Mouse (Mus musculus): ENCODE results near the gene Elk3. TPM values are rescaled to one million over a fixed set of nuclear protein-coding genes. Genes with fewer than 3 reads are reported as not detected.

Gene Elk3
- total and polyA plus RNA-seq, 2 experiments: 3.4 to 8.0 TPM

DNA sequence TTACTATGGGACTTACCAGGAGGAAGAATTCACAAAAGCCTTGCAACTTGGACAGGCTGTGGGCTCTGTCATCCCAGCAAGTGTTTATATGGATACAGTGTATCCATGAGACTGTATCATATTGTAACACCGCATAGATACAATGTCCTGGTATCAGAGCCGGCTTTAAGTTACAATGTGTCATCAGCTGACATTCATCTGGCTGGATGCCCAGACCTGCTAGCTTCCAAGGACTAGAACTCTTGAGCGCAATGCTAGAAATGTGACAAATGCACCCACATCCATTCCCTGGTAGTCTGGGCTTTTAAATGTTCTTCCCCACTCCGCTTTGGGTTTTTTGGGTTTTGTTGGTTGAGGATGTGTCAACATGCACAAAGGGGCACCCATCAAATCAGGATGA lies 22.6 kb downstream of the Elk3 start:
- Histone ChIP-seq H3K36me3 (ENCODE audit: control insufficient read depth, insufficient read depth, low read length) (no peaks in the 10 kb centered on the region), H3K4me1 (ENCODE audit: control insufficient read depth, insufficient read depth, low read length) (peaks cover 5% of the 10 kb centered on the region), H3K79me2 (ENCODE audit: control insufficient read depth, insufficient read depth, low read length) (no peaks in the 10 kb centered on the region; the same call in 1 of the 2 replicates), H3K4me3 (ENCODE audit: insufficient read depth, low read depth, low read length) (no peak overlapping the region), H3K27ac (replicated peaks; ENCODE audit: insufficient read depth, low read depth, low read length) (no peak overlapping the region), H3K27me3 (ENCODE audit: control insufficient read depth, insufficient read depth, low read length) (no peaks in the 10 kb centered on the region), H3K9ac (ENCODE audit: low read depth, low read length) (no peak overlapping the region)
- 37% methylated on average over 4 of the region's 4 CpGs for WGBS
- DNase-seq (ENCODE audit: extremely low read depth, low read depth, low spot score): no peak
- TF ChIP-seq POLR2A (IDR thresholded peaks at IDR 0.05; ENCODE audit: extremely low read depth, insufficient read depth, low read length) (no peak), CTCF (IDR thresholded peaks at IDR 0.05; ENCODE audit: low read depth, low read length) (no peak)

DNA sequence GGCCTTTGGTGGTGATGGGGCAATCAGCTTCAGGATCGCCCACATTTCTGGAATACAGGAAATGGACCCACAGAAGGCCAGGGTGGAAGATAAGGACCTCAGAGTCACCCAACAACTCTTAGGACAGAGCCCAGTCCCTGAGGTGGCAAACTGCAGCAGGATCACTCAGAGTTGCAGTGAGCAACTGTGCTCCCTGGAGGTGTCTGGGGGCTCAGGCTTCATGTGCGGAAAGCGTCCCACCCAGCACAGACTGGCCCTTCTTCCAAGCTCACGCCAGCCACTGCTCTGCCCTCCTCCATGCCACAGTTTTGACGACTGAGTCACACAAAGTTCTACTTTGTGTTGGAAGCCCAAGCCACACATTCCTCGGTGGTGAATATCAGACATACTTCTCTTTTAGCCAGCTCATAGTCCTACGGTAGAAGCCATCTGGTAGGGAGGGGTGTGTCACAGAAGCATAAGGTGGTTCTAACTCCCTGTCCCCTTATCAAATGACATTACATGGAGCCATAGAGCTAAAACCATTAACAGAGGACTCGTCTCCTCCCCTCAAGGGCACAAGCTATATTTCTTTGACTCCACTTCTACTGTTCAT lies 23.3 kb downstream of the Elk3 start:
- Histone ChIP-seq H3K79me2 (ENCODE audit: control insufficient read depth, insufficient read depth, low read length) (no peaks in the 10 kb centered on the region; the same call in 1 of the 2 replicates), H3K4me3 (ENCODE audit: insufficient read depth, low read depth, low read length) (no peak overlapping the region), H3K4me1 (ENCODE audit: control insufficient read depth, insufficient read depth, low read length) (peaks cover 5% of the 10 kb centered on the region), H3K27ac (replicated peaks; ENCODE audit: insufficient read depth, low read depth, low read length) (no peak overlapping the region), H3K9ac (ENCODE audit: low read depth, low read length) (no peak overlapping the region), H3K36me3 (ENCODE audit: control insufficient read depth, insufficient read depth, low read length) (no peaks in the 10 kb centered on the region), H3K27me3 (ENCODE audit: control insufficient read depth, insufficient read depth, low read length) (no peaks in the 10 kb centered on the region)
- no peak for TF ChIP-seq POLR2A (IDR thresholded peaks at IDR 0.05; ENCODE audit: extremely low read depth, insufficient read depth, low read length)
- TF ChIP-seq CTCF (IDR thresholded peaks at IDR 0.05; ENCODE audit: low read depth, low read length): no peak
- WGBS: 82% methylated on average over 8 of the region's 8 CpGs
- no peak for DNase-seq (ENCODE audit: extremely low read depth, low read depth, low spot score)

DNA sequence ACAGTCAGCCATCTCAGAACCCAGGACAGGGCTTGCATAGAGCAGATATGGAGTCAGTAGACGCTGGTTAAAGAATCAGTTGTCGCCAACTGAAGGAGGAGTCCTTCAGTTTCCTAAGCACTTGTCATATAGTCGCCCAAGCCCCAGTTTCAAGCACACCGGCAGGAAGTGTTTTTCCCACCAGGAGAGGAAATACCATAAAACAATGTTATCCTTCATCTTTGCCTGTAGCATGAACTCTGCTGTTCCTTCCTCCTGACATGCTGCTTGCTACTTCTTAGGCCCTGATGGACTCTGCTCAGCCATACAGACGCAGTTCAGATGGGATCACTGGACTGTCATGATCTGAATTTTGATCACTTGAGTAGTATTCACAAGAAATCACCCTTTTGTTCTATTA lies 25.4 kb downstream of the Elk3 start:
- Histone ChIP-seq H3K4me1 (ENCODE audit: control insufficient read depth, insufficient read depth, low read length) (peaks cover 3% of the 10 kb centered on the region; the same call in 1 of the 2 replicates), H3K4me3 (ENCODE audit: insufficient read depth, low read depth, low read length) (no peak overlapping the region), H3K79me2 (ENCODE audit: control insufficient read depth, insufficient read depth, low read length) (no peaks in the 10 kb centered on the region; the same call in 1 of the 2 replicates), H3K9ac (ENCODE audit: low read depth, low read length) (no peak overlapping the region), H3K36me3 (ENCODE audit: control insufficient read depth, insufficient read depth, low read length) (no peaks in the 10 kb centered on the region), H3K27me3 (ENCODE audit: control insufficient read depth, insufficient read depth, low read length) (no peaks in the 10 kb centered on the region), H3K27ac (replicated peaks; ENCODE audit: insufficient read depth, low read depth, low read length) (peak overlapping the region; percentile 10; the same call in 1 of the 2 replicates)
- no peak for DNase-seq (ENCODE audit: extremely low read depth, low read depth, low spot score)
- WGBS: 80% methylated on average over 5 of the region's 5 CpGs
- no peak for TF ChIP-seq POLR2A (IDR thresholded peaks at IDR 0.05; ENCODE audit: extremely low read depth, insufficient read depth, low read length)
- no peak for TF ChIP-seq CTCF (IDR thresholded peaks at IDR 0.05; ENCODE audit: low read depth, low read length)

DNA sequence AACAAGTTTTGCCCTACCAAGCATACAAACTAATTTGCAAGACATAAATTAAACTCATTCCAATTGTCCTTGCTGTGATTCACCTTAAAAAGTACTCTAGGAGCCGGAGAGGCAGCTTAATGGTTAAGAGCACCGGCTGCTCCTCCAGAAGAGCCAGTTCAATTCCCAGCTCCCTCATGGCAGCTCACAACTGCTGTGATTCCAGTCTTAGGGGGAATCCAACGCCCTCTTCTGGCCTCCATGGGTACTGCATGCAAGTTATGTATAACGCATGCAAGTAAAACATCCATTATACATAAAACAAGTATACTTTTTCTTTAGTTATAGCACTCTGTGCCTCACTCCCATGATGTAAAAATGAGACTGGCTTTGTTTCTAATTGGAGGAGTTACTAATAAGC lies 27.7 kb downstream of the Elk3 start:
- WGBS: 74% methylated on average over 4 of the region's 4 CpGs
- H3K36me3 ChIP-seq (ENCODE audit: control insufficient read depth, insufficient read depth, low read length): no peaks in the 10 kb centered on the region
- H3K27me3 ChIP-seq (ENCODE audit: control insufficient read depth, insufficient read depth, low read length): no peaks in the 10 kb centered on the region
- no peak overlapping the region for H3K4me3 ChIP-seq (ENCODE audit: insufficient read depth, low read depth, low read length)
- DNase-seq (ENCODE audit: extremely low read depth, low read depth, low spot score): no peak
- no peak overlapping the region for H3K9ac ChIP-seq (ENCODE audit: low read depth, low read length)
- no peak overlapping the region for H3K27ac ChIP-seq (replicated peaks; ENCODE audit: insufficient read depth, low read depth, low read length)
- no peaks in the 10 kb centered on the region for H3K79me2 ChIP-seq (ENCODE audit: control insufficient read depth, insufficient read depth, low read length)
- TF ChIP-seq CTCF (IDR thresholded peaks at IDR 0.05; ENCODE audit: low read depth, low read length) (no peak), POLR2A (IDR thresholded peaks at IDR 0.05; ENCODE audit: extremely low read depth, insufficient read depth, low read length) (no peak)
- H3K4me1 ChIP-seq (ENCODE audit: control insufficient read depth, insufficient read depth, low read length): peaks cover 3% of the 10 kb centered on the region; the same call in 1 of the 2 replicates

DNA sequence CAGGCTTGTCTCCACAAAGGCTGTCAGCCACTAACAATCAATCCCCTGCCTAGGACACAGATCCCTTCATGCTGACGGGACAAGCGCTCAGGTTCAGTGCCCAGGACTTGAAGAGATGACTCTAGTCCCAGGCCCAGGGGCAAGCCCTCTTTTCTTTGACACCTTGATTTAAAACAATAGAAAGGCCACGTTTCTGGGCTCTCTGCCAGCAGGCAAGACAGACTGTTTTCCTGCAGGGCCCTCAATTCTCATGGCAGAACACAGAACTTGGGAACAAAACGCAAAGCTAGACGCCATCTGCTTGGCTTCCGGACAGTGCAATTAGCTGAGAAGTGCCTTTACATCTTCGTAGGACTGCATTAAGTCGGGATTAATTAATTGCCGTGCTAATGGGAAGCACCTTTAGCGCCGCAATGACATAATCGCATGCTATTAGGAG lies 28.4 kb downstream of the Elk3 start:
- Histone ChIP-seq H3K27me3 (ENCODE audit: control insufficient read depth, insufficient read depth, low read length) (no peaks in the 10 kb centered on the region), H3K36me3 (ENCODE audit: control insufficient read depth, insufficient read depth, low read length) (no peaks in the 10 kb centered on the region), H3K4me1 (ENCODE audit: control insufficient read depth, insufficient read depth, low read length) (peaks cover 3% of the 10 kb centered on the region; the same call in 1 of the 2 replicates), H3K79me2 (ENCODE audit: control insufficient read depth, insufficient read depth, low read length) (no peaks in the 10 kb centered on the region), H3K27ac (replicated peaks; ENCODE audit: insufficient read depth, low read depth, low read length) (no peak overlapping the region), H3K9ac (ENCODE audit: low read depth, low read length) (no peak overlapping the region), H3K4me3 (ENCODE audit: insufficient read depth, low read depth, low read length) (no peak overlapping the region)
- DNase-seq (ENCODE audit: extremely low read depth, low read depth, low spot score): no peak
- 73% methylated on average over 12 of the region's 12 CpGs for WGBS
- TF ChIP-seq CTCF (IDR thresholded peaks at IDR 0.05; ENCODE audit: low read depth, low read length) (no peak), POLR2A (IDR thresholded peaks at IDR 0.05; ENCODE audit: extremely low read depth, insufficient read depth, low read length) (no peak)

DNA sequence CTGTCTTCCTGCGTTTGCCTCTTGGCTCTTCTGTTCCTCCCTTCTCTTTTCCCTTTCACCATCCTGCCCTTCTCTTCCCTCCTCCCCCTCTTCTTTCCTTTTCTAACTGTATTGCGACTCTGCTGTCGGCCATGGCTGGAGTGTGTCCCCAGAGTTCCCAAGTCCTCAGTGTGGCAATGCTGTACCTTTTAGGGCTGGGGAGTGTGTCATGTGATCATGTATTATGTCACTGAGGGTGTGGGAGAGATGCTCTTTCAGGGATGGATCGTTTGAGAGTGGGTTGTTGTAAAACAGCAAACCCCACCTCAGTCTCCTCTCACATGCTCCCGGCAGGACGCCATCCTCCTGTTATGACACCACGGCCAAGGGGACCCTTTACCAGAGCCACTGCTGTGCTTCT lies 29.8 kb downstream of the Elk3 start:
- no peaks in the 10 kb centered on the region for H3K79me2 ChIP-seq (ENCODE audit: control insufficient read depth, insufficient read depth, low read length)
- H3K27ac ChIP-seq (replicated peaks; ENCODE audit: insufficient read depth, low read depth, low read length): no peak overlapping the region
- no peak for DNase-seq (ENCODE audit: extremely low read depth, low read depth, low spot score)
- H3K9ac ChIP-seq (ENCODE audit: low read depth, low read length): no peak overlapping the region
- TF ChIP-seq POLR2A (IDR thresholded peaks at IDR 0.05; ENCODE audit: extremely low read depth, insufficient read depth, low read length) (no peak), CTCF (IDR thresholded peaks at IDR 0.05; ENCODE audit: low read depth, low read length) (no peak)
- H3K4me1 ChIP-seq (ENCODE audit: control insufficient read depth, insufficient read depth, low read length): peaks cover 7% of the 10 kb centered on the region; the same call in 1 of the 2 replicates
- 72% methylated on average over 7 of the region's 7 CpGs for WGBS
- no peak overlapping the region for H3K4me3 ChIP-seq (ENCODE audit: insufficient read depth, low read depth, low read length)
- H3K36me3 ChIP-seq (ENCODE audit: control insufficient read depth, insufficient read depth, low read length): no peaks in the 10 kb centered on the region
- H3K27me3 ChIP-seq (ENCODE audit: control insufficient read depth, insufficient read depth, low read length): no peaks in the 10 kb centered on the region
